Mouse (Mus musculus) CD8-positive naive resting alpha-beta T cell, adult 2 months (primary cell): ENCODE measurements around the gene Ndufc1.
"Not testable (repeated sequence)": the region's sequence is repeated elsewhere in the genome, so short reads cannot be mapped to it uniquely, and the experiment has no call there.

Source experiments
- DNase-seq, 2 experiments: peaks; one replicate each; pipeline ENCODE4 v3.0.0; 2022; ENCODE audit warnings: low read depth in 2 of 2, low spot score in 2 of 2

Ndufc1 gene

DNA sequence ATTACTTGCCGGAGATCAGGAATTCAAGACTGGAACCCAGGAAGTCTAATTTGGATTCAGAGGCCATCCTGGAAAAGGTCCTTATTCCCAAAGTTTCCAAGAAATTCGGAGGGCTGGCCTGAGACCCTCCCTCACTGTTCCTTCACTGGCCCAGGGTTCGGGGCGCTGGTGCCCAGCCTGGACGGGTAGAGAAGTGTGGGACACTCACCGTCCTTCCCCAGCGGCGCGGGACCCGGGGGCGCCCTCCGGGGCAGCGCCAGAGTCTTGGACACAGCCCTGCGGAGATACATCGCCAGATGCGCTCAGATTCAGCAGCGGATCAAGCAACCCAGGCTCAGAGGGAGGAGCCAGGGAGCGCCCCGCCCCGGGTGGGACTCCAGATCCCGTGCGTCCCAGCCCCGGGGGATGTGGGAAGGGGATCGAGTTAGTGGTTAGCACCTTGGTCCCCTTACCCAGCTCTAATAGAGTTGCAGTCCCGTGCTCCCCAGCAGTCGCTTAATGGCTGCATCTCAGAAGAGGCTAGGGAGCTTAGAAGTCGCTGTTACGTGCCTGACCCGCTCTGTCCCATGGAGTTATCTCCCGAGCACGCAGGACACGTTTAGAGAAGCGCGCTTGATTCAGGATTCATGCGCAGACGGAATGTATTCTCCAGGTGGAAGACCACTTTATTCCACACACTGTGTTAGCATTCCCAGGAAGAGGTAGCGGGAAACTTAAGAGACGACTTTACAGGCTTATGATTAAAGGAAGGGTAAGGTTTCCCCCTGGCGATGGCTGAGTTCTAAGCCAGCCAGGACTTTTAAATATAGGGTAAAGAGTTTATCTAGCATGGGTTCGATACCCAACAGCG is 12.3 kb downstream of the Ndufc1 start, which contains the start of gene Mgarp:
Gene Mgarp (minus strand): TSS at position 520 of the 850 bp plus-strand sequence.
- DNase-seq: peak; percentile 44 to 53

- DNase-seq: no peak
Measured at GRCm38 (mm10) chr3:51395461-51396145, 13.2 kb downstream of the Ndufc1 start.

GRCm38 (mm10) chr3:51394881-51395280 is 13.9 kb downstream of the Ndufc1 start:
- no peak for DNase-seq

- DNase-seq: no peak
Measured at GRCm38 (mm10) chr3:51393651-51394050, 15.1 kb downstream of the Ndufc1 start.

DNA sequence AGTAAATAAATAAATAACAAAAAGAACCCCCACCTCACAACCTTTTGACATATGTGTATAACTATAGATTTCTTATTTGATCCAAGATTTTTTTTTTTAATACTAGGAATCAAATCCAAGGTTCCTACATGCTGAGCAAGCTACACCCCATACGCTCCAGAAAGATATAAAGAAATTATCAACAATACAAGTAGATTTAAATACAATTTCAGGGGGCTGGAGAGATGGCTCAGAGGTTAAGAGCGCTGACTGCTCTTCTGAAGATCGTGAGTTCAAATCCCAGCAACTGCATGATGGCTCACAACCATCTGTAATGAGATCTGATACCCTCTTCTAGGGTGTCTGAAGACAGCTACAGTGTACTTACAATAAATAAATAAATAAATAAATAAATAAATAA is 15.8 kb downstream of the Ndufc1 start:
- not testable (repeated sequence) for DNase-seq

DNA sequence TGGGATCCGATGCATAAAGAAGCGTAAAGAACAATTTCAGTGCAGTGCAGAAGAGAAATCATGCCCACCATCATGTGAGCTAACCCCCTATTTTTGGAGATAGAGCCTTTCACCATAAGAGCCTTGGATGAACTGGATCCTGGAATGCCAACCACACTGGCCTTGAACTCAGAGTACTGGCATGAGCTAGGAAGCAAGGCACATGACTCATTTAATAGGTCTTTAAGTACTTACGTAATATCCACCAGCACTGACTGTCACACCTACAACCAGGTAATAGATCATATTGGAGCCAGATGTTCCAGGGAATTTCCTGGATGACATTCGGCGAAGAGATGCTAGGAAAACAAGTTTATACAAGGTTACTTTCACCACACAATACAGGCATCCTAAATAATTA is 17.2 kb downstream of the Ndufc1 start:
- no peak for DNase-seq

GRCm38 (mm10) chr3:51391095-51391494 is 17.7 kb downstream of the Ndufc1 start:
- DNase-seq: no peak

GRCm38 (mm10) chr3:51388904-51389303 is 19.9 kb downstream of the Ndufc1 start:
- DNase-seq: no peak

DNA sequence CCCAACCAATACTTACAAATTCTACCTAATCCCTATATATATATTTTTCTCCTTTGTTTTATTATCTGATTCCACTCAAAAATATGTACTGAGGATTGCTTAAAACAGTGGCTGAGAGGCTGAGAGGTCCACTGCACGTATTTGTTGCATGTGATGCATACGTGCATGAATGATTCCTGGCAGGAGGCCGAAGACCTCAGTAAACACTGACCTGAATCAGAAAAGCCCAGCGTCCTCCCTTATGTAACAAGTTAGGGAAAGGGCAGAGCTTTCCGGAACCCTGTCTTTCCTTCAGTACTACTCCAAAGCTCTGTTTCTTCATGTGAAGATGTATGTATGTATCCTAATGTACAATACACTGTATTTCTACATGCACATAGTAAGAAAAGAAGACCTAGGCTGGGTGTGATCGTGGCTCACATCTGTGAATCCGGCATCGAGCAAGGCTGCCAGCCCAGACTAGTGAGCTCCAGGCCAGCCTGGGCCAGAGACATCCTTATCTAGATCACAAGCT is 20.9 kb downstream of the Ndufc1 start:
- DNase-seq: no peak

DNA sequence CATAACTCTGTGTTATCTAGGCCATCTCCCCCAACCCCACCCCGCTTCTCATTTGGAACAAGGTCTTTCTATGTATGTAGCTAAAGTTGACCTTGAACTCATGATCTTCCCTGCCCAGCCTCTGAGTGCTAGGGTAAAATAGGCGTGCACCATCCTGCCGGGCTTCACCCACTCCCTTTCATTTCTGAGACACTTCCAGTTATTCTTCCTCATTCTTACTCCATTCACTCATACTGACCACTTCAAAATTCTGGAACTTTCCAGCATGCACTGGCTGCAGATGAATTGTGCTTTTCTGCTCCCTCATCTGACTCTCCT is 21.7 kb downstream of the Ndufc1 start:
- no peak for DNase-seq

DNA sequence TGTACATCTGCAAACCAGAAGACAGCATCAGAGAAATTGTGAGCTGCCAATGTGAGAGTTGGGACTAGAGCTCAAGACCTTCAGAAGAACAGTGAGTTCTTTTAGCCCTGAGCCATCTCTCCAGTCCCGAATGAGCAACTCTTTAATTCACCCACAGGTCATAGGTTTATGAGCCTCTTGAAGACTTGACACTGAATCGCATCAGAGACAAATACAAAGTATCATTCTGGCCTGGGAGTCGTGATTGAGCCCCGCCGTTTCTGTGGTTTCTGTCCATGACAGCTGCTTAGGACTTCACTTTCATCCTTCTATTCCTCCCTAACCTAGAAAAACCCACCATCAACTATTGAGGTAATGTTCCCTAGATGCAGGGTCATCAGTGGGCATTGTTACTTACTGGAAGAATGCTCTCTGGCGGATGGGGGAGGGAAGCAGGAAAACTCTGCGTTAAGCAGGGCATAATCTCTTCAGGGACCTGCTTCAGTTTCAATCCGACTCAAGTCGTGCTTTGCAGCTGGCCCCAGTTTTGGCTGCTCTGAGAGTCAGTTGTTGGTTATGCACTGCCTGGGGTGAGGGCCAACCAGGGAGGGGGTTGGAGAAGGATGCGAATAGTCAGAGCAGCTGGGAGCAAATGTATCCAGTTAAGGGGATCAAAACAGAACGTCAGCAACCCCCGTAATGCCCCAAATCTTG is 22.2 kb downstream of the Ndufc1 start:
- no peak for DNase-seq

DNA sequence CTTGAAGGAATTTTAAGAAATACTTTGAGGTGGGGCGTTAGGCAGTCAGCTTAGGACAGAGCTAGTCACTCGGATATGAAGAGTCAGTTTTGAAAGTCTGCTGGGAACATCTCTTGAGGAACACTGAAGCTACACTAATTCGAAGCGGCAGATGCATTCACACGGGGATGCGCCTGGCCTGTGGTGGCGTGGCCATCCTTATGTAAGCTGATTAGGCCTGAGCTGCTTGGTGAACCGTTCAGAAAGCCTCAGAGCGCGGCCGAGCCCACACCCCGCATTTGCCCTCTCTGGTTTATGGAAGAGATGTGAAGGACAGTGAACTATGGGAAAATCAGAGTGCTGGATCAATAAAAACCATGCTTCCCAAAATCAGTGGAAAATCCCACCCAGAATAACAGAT is 25.4 kb downstream of the Ndufc1 start:
- DNase-seq: no peak

- no peak for DNase-seq
Measured at GRCm38 (mm10) chr3:51380660-51381014, 28.2 kb downstream of the Ndufc1 start.

DNA sequence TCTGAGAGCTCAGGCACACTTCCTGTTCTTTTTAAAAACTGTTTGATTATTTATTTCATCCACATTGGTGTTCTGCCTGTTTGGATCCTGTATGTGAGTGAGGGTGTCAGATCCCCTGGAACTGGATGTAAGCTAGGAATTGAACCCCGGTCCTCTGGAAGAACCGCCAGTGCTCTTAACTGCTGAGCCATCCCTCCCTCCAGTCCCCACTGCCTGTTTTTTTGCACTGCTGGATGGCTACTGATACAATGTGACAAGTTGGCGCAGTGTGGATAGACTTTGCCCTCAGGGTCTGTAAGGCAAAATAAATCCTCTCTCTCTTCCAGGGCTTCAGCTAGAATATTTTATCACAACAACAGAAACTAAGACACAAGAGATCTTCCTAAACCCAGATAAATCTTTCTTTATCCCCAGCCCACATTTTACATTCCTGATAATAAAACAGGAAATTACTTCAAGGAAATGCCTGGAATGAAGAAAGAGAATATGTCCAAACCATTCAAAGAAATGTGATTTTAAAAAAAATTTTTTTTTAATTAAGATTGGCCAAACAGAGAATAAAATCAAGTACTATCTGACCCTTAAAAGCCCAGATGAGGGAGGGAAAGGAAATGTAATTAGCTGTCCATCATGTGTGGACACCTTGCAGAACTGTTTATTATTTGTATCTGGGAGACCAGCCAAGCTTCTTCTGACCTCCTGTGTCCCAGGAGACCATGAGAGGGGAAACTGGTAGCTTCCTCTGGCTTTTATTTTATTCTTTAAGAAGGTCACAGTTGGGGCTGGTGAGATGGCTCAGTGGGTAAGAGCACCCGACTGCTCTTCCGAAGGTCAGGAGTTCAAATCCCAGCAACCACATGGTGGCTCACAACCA is 28.8 kb downstream of the Ndufc1 start:
- no peak for DNase-seq

- DNase-seq: no peak
Measured at GRCm38 (mm10) chr3:51378665-51378946, 30.2 kb downstream of the Ndufc1 start.

DNA sequence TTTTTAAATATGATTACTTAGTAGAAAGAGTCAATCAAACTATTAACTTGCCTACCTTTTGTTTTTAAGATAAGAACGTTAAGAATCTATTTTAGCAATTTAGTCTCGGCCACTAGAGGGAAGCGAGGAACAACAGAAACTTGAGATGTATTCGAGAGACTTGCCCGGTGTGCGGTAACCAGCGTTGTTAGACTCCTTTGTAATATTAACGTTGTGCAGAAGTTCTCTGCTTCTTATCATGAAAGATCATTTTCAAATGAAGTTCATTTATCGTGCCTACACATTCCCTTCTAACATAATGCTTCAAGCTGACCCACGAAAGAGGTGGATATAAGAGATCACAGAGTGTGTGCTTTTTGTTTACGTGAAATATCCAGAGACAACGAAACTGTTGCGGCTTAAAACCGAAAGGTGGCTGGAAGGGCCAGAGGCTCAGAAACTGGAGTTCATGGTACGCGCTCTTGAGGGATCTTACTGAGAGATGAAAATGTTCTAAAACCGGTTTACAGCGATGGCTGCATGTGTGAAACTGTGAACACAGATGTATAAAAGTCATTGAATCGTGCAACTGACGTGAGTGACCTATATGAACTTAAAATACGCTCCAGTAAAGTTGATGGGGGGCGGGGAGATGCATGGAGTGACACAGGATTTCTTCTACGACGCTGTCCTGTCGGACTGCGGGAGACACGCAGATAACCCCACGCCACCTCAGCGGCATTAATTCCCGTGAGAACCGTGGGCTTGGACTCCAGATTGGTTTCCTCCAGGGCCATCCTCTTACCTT is 30.7 kb downstream of the Ndufc1 start:
- peak in 1 of 2 experiments; percentile 33 for DNase-seq

DNA sequence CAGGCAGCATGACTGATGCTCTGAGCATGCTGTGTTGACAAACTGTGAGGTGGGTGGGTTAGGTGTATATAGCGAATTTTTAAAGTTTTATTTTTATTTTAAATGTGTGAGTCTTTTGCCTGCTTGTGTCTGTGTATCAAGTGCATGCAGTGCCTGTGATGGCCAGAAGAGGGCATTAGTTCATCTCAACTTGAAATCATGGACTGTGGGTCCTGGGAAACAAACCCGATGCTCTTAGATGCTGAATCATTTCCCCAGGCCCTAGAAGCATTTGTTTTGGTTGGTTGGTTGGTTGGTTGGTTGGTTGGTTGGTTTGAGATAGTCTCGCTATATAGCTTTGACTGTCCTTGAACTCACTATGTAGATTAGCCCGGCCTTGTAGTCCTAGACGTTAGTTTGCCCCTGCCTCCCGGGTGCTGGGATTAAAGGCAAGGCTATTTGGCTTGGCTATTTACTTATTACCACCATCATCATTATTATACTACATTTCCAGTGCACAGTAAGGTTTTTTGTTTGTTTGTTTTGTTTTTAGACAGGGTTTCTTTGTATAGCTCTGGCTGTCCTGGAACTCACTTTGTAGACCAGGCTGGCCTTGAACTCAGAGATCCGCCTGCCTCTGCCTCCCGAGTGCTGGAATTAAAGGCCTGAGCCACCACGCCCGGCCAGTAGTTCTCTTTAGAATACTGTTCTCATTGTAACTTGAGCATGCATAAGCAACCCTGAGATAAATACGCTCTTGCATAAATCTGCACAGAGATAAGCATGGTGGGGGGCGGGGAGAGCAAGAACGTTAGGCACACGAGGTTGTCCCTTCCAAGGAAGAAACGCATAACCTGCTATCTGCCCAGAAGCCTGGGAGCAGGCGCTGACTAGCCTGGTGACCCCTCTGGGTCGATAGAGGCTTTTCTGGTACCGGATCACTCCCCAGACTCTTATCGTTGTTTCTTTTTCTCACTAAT is 33.2 kb downstream of the Ndufc1 start:
- DNase-seq: peak; percentile 45 to 61

- DNase-seq: no peak
Measured at GRCm38 (mm10) chr3:51373544-51373943, 35.2 kb downstream of the Ndufc1 start.

- no peak for DNase-seq
Measured at GRCm38 (mm10) chr3:51372883-51373282, 35.9 kb downstream of the Ndufc1 start.
